Mouse (Mus musculus) testis, adult 2 months (tissue): ENCODE data around the gene Cnnm2.

ENCODE experiments used
- CTCF ChIP-seq: fragments of 200-500 bp; IDR thresholded peaks from 2 replicates; pipeline ENCODE4 v1.5.1; 2012; ENCODE audit warnings: low read depth, mild to moderate bottlenecking, inconsistent platforms, low read length, moderate library complexity; ENCODE audit not compliant: control insufficient read depth, insufficient read depth, insufficient replicate concordance
- POLR2A ChIP-seq: fragments of 200-500 bp; IDR thresholded peaks from 2 replicates; pipeline ENCODE4 v1.6.1; 2012; ENCODE audit warnings: low read depth, mild to moderate bottlenecking, inconsistent platforms, low read length, moderate library complexity; ENCODE audit not compliant: control insufficient read depth

DNA sequence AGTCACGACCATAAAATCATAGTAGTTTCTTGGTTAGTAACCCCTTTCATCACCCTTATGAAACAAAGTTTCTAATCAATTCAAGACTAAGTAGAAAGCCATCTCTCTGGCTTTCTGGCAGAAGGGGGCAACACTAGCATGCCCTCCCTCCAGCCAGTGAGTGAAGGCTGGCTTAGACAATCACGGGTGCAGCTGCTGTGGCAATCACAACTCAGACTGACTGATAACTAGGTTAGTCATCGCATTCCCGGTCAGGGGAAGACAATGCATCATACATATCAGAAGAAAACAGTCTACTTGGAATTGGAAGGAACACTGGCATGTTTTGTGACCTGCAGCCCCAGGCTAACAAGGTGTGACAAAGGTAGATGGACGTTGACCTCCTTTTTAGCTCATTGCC, 138.5 kb downstream of the Cnnm2 start:
- TF ChIP-seq CTCF (no peak), POLR2A (no peak)
